Mouse (Mus musculus) ES-E14 (cell line): ENCODE measurements at regions not wholly inside any gene's neighbourhood (a gene's known extent, or its start where the extent isn't known, plus 50 kb on each side); places are given as distances from the start of the nearest gene placed in this dataset.

Experiments
- DNase-seq: peaks from one replicate; pipeline ENCODE4 v3.0.0-alpha.2; 2013; ENCODE audit warnings: low read depth, low spot score
- H3K27ac ChIP-seq: 2 replicates; pipeline ENCODE4 v1.5.1; 2012; ENCODE audit warnings: low read depth, mild to moderate bottlenecking, low read length, moderate library complexity, mixed read lengths; ENCODE audit not compliant: poor library complexity, insufficient read depth, severe bottlenecking
- H3K36me3 ChIP-seq: 2 replicates; pipeline ENCODE4 v1.6.1; 2012; ENCODE audit warnings: mild to moderate bottlenecking, low read length, moderate library complexity, mixed read lengths; ENCODE audit not compliant: control insufficient read depth, poor library complexity, insufficient read depth, severe bottlenecking
- H3K4me1 ChIP-seq, 2 experiments: fragments of 150-350 bp in 1 of 2; sonication (generic) in 1 of 2; 2 replicates each; pipeline ENCODE4 v1.6.1; 2012; ENCODE audit warnings: low read length in 2 of 2, mild to moderate bottlenecking in 1 of 2, mixed read lengths in 1 of 2; ENCODE audit not compliant: control insufficient read depth in 2 of 2, insufficient read depth in 2 of 2, poor library complexity in 1 of 2
- H3K4me3 ChIP-seq, 2 experiments: fragments of 150-350 bp in 1 of 2; sonication (generic) in 1 of 2; 2 replicates each; pipeline ENCODE4 v1.5.1; 2012; ENCODE audit warnings: low read length in 2 of 2, low read depth in 1 of 2, mild to moderate bottlenecking in 1 of 2, mixed read lengths in 1 of 2; ENCODE audit not compliant: insufficient read depth in 1 of 2, poor library complexity in 1 of 2, severe bottlenecking in 1 of 2
- H3K9ac ChIP-seq: 2 replicates; pipeline ENCODE4 v1.6.1; 2012; ENCODE audit warnings: low read depth, mild to moderate bottlenecking, low read length, mixed read lengths; ENCODE audit not compliant: poor library complexity, insufficient read depth, severe bottlenecking
- H3K9me3 ChIP-seq: fragments of 150-350 bp; sonication (generic); 2 replicates; pipeline ENCODE4 v1.6.1; 2012; ENCODE audit warnings: low read depth, mild to moderate bottlenecking, low read length; ENCODE audit not compliant: control insufficient read depth, insufficient read depth
- CHD2 ChIP-seq: IDR thresholded peaks from 2 replicates; pipeline ENCODE4 v1.6.1; 2014; ENCODE audit warnings: mild to moderate bottlenecking, low read depth, low read length, inconsistent platforms
- HCFC1 ChIP-seq: IDR thresholded peaks from 2 replicates; pipeline ENCODE4 v1.6.1; 2012; ENCODE audit warnings: low read length, inconsistent platforms, borderline replicate concordance; ENCODE audit not compliant: insufficient read depth
- MAFK ChIP-seq: IDR thresholded peaks from 2 replicates; pipeline ENCODE4 v1.6.1; 2014; ENCODE audit warnings: mild to moderate bottlenecking, low read depth, low read length, inconsistent platforms; ENCODE audit not compliant: insufficient read depth
- ZC3H11A ChIP-seq: IDR thresholded peaks from 2 replicates; pipeline ENCODE4 v1.6.1; 2012; ENCODE audit warnings: low read depth, mild to moderate bottlenecking, inconsistent platforms, low read length, borderline replicate concordance
- ZNF384 ChIP-seq: IDR thresholded peaks from 2 replicates; pipeline ENCODE4 v1.6.1; 2012; ENCODE audit warnings: low read depth, low read length, inconsistent platforms
- in situ Hi-C, 2 experiments: fragments of 600-800 bp; cut with MboI; formaldehyde crosslinking; loops; one replicate each; pipeline ENCODE4 v1.15.1; 2025; ENCODE audit warnings: low sequenced_read_pairs in 2 of 2, inconsistent platforms in 1 of 2; ENCODE audit not compliant: unreplicated experiment in 2 of 2

DNA sequence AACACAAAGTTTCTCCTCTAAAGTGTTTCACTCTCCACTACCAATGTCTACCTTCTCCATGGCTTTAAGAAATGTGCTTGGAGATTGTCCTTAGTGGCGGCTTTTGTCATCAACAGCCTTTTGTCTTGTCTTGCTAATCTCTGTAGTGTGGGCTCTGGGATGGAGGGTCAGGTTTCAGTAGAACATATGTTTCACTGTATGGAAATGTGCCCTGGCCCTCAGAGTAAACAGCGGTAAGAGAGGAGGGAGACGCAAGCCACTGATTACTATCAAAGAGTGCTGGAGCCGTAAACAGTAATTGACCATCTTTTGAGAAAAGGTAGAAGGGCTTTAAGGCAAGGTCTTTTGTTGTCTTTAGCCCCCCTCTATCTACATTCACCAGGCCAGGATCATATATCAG lies 106.2 kb downstream of the Gm5447 start:
- Histone ChIP-seq H3K4me1 (no peaks in the 10 kb centered on the region), H3K4me3 (no peak overlapping the region), H3K36me3 (no peaks in the 10 kb centered on the region), H3K9ac (no peak overlapping the region), H3K27ac (no peak overlapping the region), H3K9me3 (no peaks in the 10 kb centered on the region)
- TF ChIP-seq HCFC1: no peak
- no peak for TF ChIP-seq ZNF384
- TF ChIP-seq ZC3H11A: no peak
- no peak for TF ChIP-seq MAFK
- no peak for TF ChIP-seq CHD2
- peak; percentile 13 for DNase-seq
- in situ Hi-C loops: loop anchor here (10.0 to 25.0 kb wide), 2 partner anchors 532 to 535 kb away; no protein-coding TSS in a partner anchor

DNA sequence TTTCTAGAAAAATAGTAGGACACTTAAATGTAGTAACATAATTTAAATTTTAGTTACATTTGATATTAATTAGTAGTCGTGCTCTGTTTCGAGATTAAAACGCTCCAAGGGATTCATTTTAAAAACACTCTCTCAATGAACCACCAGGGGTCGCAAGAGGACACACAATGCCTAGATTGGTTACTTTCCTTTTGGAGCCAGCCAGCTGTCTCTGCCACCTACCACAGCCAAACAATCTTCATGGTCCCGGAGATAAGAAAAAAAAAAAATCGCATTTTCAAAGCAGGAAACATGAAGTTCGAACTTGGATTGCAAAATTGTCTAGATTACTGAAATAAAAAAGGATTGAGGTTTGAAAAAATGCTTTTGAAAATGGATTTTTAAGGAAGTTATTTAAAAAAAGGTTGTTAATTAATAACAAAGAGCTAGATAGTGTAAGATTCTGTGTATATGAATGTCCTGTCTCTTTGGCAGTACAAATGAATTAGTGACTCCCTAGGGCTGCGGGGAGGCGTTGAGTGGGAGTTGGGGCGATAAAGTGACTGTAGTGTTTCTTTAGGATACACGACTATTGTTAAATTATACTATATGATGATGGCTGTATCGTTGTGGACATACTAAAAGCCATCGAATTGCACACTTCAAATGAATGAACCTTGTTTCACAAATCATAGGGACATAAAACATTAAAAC lies 108.6 kb downstream of the Gm5447 start:
- in situ Hi-C loops: loop anchor here (10.0 to 25.0 kb wide), 2 partner anchors 530 to 532 kb away; no protein-coding TSS in a partner anchor
- no peak overlapping the region for H3K9ac ChIP-seq
- H3K27ac ChIP-seq: no peak overlapping the region
- no peaks in the 10 kb centered on the region for H3K4me1 ChIP-seq
- H3K36me3 ChIP-seq: no peaks in the 10 kb centered on the region
- no peak overlapping the region for H3K4me3 ChIP-seq
- DNase-seq: peak; percentile 45
- TF ChIP-seq ZC3H11A: peak; percentile 91
- no peak for TF ChIP-seq HCFC1
- no peak for TF ChIP-seq ZNF384
- TF ChIP-seq CHD2: no peak
- TF ChIP-seq MAFK: no peak
- no peaks in the 10 kb centered on the region for H3K9me3 ChIP-seq

DNA sequence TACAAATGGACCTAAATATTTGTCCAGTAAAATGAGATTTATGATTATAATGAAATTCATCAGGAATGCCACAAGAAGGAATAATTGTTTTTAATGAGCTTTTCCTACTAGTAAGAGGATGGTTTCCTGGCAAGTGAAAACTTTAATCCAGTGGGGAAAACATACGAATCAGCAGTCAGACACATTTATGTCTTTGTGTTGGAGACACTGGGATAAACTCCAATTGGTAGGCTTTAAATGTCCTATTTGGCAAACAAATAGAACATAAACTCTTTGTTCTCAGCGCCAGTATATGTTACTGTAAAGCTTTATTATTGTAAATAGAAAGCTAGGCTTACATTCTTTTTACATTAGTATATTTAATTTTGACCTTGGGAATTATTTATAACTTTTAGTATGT lies 127.0 kb downstream of the Gm5447 start:
- no peaks in the 10 kb centered on the region for H3K9me3 ChIP-seq
- no peaks in the 10 kb centered on the region for H3K4me1 ChIP-seq
- DNase-seq: no peak
- in situ Hi-C loops: no loop called here
- TF ChIP-seq HCFC1 (no peak), CHD2 (no peak), ZC3H11A (no peak), ZNF384 (no peak), MAFK (no peak)
- H3K27ac ChIP-seq: no peak overlapping the region
- no peak overlapping the region for H3K9ac ChIP-seq
- no peaks in the 10 kb centered on the region for H3K36me3 ChIP-seq
- no peak overlapping the region for H3K4me3 ChIP-seq

DNA sequence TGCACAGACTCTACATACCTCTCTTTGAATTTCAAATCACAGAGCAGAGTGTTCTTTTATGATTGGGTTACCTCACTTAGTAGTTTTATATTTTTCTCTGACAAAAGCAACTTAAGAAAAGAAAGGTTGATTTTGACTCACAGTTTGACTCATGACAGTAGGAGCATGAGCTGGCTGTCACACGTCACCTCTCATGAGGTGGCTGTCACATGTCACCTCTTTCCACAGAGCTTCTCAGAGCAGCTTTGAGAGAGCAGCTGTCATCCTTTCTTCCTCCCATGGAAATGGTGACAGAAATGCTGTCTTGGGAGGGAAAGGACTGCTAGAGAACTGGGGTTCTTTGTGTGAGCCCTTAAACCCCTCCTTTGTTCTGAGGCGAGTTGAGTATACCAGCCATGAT lies 133.4 kb downstream of the Gm5447 start:
- Histone ChIP-seq H3K9me3 (no peaks in the 10 kb centered on the region), H3K9ac (no peak overlapping the region), H3K27ac (no peak overlapping the region), H3K4me3 (no peak overlapping the region), H3K36me3 (no peaks in the 10 kb centered on the region), H3K4me1 (no peaks in the 10 kb centered on the region)
- no peak for TF ChIP-seq HCFC1
- DNase-seq: no peak
- in situ Hi-C loops: no loop called here

DNA sequence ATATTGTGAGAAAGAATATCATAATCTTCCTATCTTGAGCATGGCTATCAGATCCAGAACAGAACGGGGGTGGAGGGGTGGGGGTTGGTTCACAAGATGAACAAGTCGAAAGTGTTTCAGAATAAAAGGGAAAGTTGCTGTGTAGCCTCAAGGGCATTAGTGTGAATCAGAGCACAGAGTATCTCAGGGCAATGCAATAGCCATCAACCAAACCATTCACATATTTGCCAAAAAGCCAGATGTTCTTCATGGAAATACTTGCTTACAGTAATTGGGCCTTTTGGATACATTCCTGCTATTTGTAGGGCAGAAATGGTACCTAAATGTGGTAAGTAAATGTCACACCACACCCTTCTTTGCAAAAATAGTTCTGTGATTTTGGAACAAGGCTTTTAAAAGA lies 135.2 kb downstream of the Gm5447 start:
- no peaks in the 10 kb centered on the region for H3K9me3 ChIP-seq
- no peak overlapping the region for H3K4me3 ChIP-seq
- DNase-seq: no peak
- no peak overlapping the region for H3K27ac ChIP-seq
- in situ Hi-C loops: no loop called here
- no peak overlapping the region for H3K9ac ChIP-seq
- TF ChIP-seq CHD2 (no peak), ZC3H11A (no peak), MAFK (no peak), ZNF384 (no peak), HCFC1 (no peak)
- no peaks in the 10 kb centered on the region for H3K36me3 ChIP-seq
- H3K4me1 ChIP-seq: no peaks in the 10 kb centered on the region
